Mouse (Mus musculus) erythroblast, embryonic 14.5 days (primary cell): ENCODE measurements around the gene Ppil2.

Experiments used
- GATA1 ChIP-seq: IDR thresholded peaks from 2 replicates; pipeline ENCODE4 v1.6.1; 2012; ENCODE audit warnings: low read length, inconsistent platforms, mixed read lengths
- TAL1 ChIP-seq: IDR thresholded peaks from 3 replicates; pipeline ENCODE4 v1.6.1; 2012; ENCODE audit warnings: low read length, inconsistent platforms, mixed read lengths

GRCm38 (mm10) chr16:17078101-17078500 lies 33.0 kb downstream of the Ppil2 start:
- TF ChIP-seq GATA1, result no peak
- no peak for TF ChIP-seq TAL1
